ENCODE assay signal across 8 mouse cellular contexts in genomic region chr1:91483304-91484010, GRCm38 (mm10). TPM values are rescaled to one million over a fixed set of nuclear protein-coding genes. Genes with fewer than 3 reads are reported as not detected.
DNase-seq lines count a peak whose midpoint lies in the region; ATAC-seq and TF ChIP-seq lines count a peak whose summit lies in the region.

No protein-coding gene starts in this region.

- DNase-seq in neural tube, embryonic 10.5 days (ENCODE audit: extremely low spot score, low spot score): peak; percentile 76
- peak; percentile 94 for DNase-seq in heart, adult 11 months
- peak; percentile 85 for DNase-seq in kidney, adult 2 months
- DNase-seq in limb, embryonic 11.5 days (ENCODE audit: low spot score): peak; percentile 84
- DNase-seq in midbrain, postnatal 0 days (ENCODE audit: low spot score): peak; percentile 78
- DNase-seq in spleen, postnatal 36 days (ENCODE audit: low spot score in 2 of 2): peak; percentile 52 to 69

- no peak overlapping the region for H3K4me2 ChIP-seq in neural tube, embryonic 15.5 days
- no peak overlapping the region for H3K4me2 ChIP-seq in limb, embryonic 11.5 days (ENCODE audit: low read depth, severe bottlenecking)
- H3K4me2 ChIP-seq in midbrain, postnatal 0 days (ENCODE audit: low read depth, low read length, poor library complexity, severe bottlenecking): no peak overlapping the region

- no peak overlapping the region for H3K4me3 ChIP-seq in neural tube, embryonic 15.5 days (replicated peaks)
- H3K4me3 ChIP-seq in kidney, adult 2 months (ENCODE audit: insufficient read depth, low read depth, low read length): no peak overlapping the region
- no peak overlapping the region for H3K4me3 ChIP-seq in limb, embryonic 11.5 days (ENCODE audit: low read depth, low read length)
- no peak overlapping the region for H3K4me3 ChIP-seq in midbrain, postnatal 0 days (ENCODE audit: low read depth, low read length)

- 56% methylated on average over 10 of the region's 10 CpGs for WGBS in neural tube, embryonic 15.5 days
- 20% methylated on average over 10 of the region's 10 CpGs for WGBS in kidney, adult 2 months
- WGBS in limb, embryonic 11.5 days: 41% methylated on average over 10 of the region's 10 CpGs
- WGBS in midbrain, postnatal 0 days: 48% methylated on average over 10 of the region's 10 CpGs

- H3K27me3 ChIP-seq in neural tube, embryonic 15.5 days (replicated peaks): no peaks in the 10 kb centered on the region
- no peaks in the 10 kb centered on the region for H3K27me3 ChIP-seq in kidney, adult 2 months (replicated peaks; ENCODE audit: control insufficient read depth, insufficient read depth, low read length)
- H3K27me3 ChIP-seq in limb, embryonic 11.5 days (ENCODE audit: control insufficient read depth, insufficient read depth, low read length): no peaks in the 10 kb centered on the region
- H3K27me3 ChIP-seq in midbrain, postnatal 0 days (ENCODE audit: insufficient read depth, low read length): no peaks in the 10 kb centered on the region

- no peaks in the 10 kb centered on the region for H3K4me1 ChIP-seq in neural tube, embryonic 15.5 days
- H3K4me1 ChIP-seq in kidney, adult 2 months (ENCODE audit: control insufficient read depth, insufficient read depth, low read length): no peaks in the 10 kb centered on the region; the same call in 1 of the 2 replicates
- no peaks in the 10 kb centered on the region for H3K4me1 ChIP-seq in limb, embryonic 11.5 days (ENCODE audit: control insufficient read depth, insufficient read depth, low read length)
- no peaks in the 10 kb centered on the region for H3K4me1 ChIP-seq in midbrain, postnatal 0 days (ENCODE audit: insufficient read depth, low read length)

- no peak overlapping the region for H3K27ac ChIP-seq in neural tube, embryonic 15.5 days (replicated peaks)
- H3K27ac ChIP-seq in kidney, adult 2 months (ENCODE audit: insufficient read depth, low read depth, low read length): no peak overlapping the region
- no peak overlapping the region for H3K27ac ChIP-seq in limb, embryonic 11.5 days (replicated peaks; ENCODE audit: low read depth, low read length)
- H3K27ac ChIP-seq in midbrain, postnatal 0 days (ENCODE audit: low read depth, low read length): no peak overlapping the region

- no peak overlapping the region for H3K9ac ChIP-seq in neural tube, embryonic 15.5 days (replicated peaks)
- no peak overlapping the region for H3K9ac ChIP-seq in limb, embryonic 11.5 days (ENCODE audit: low read length)
- H3K9ac ChIP-seq in midbrain, postnatal 0 days (replicated peaks; ENCODE audit: low read length, poor library complexity, severe bottlenecking): no peak overlapping the region

- peak; percentile 96 for TF ChIP-seq CTCF in kidney, adult 2 months (conservative IDR thresholded peaks at IDR 0.05; ENCODE audit: insufficient read depth, insufficient read length, low read depth, low read length)
- TF ChIP-seq CTCF in midbrain, postnatal 0 days (IDR thresholded peaks at IDR 0.05): peak; percentile 76

- no peaks in the 10 kb centered on the region for H3K9me3 ChIP-seq in neural tube, embryonic 15.5 days (replicated peaks)
- 0 out of 2 replicates have a peak, but pooled peaks cover under 1% of the 10 kb centered on the region for H3K9me3 ChIP-seq in limb, embryonic 11.5 days (ENCODE audit: control insufficient read depth, low read length)
- no peaks in the 10 kb centered on the region for H3K9me3 ChIP-seq in midbrain, postnatal 0 days (ENCODE audit: low read length)

- TF ChIP-seq POLR2A in kidney, adult 2 months (IDR thresholded peaks at IDR 0.05; ENCODE audit: low read depth, low read length): no peak

- H3K36me3 ChIP-seq in neural tube, embryonic 15.5 days: no peaks in the 10 kb centered on the region
- no peaks in the 10 kb centered on the region for H3K36me3 ChIP-seq in kidney, adult 2 months (ENCODE audit: control insufficient read depth, insufficient read depth, low read length)
- H3K36me3 ChIP-seq in limb, embryonic 11.5 days (ENCODE audit: control insufficient read depth, insufficient read depth, low read length): no peaks in the 10 kb centered on the region
- no peaks in the 10 kb centered on the region for H3K36me3 ChIP-seq in midbrain, postnatal 0 days (ENCODE audit: insufficient read depth, low read length)

- no peak for ATAC-seq in neural tube, embryonic 15.5 days (ENCODE audit: low FRiP score)
- peak; percentile 95 for ATAC-seq in common myeloid progenitor, adult 5-6 weeks (replicated peaks; ENCODE audit: low read depth, poor library complexity, severe bottlenecking)
- ATAC-seq in limb, embryonic 11.5 days (ENCODE audit: insufficient number of reproducible peaks, low FRiP score, low TSS enrichment, low read depth): peak; percentile 47; the same call in 1 of the 2 replicates
- ATAC-seq in midbrain, postnatal 0 days (ENCODE audit: low FRiP score): no peak

RNA-seq across cellular contexts. Expression of gene Traf3ip1, which starts 11.0 kb away (rescaled TPM):
- polyA plus RNA-seq in neural tube, embryonic 15.5 days (2015; fragmentation: Nextera tagmentation; extraction: Ambion mirVana): 10.0 and 10.3 TPM in 2 replicates
- 4.0 and 5.2 TPM in 2 replicates for total RNA-seq in common myeloid progenitor, adult 5-6 weeks (2017)
- 9.8 and 11.2 TPM in 2 replicates for polyA plus RNA-seq in kidney, adult 2 months (2012; rRNA removed)
- 8.3 and 8.9 TPM in 2 replicates for polyA plus RNA-seq in limb, embryonic 11.5 days (2014; fragmentation: Nextera tagmentation; extraction: Ambion mirVana)
- total RNA-seq in midbrain, postnatal 0 days (2014; rRNA removed): 17.3 and 18.4 TPM in 2 replicates
- polyA plus RNA-seq in midbrain, postnatal 0 days (2015; fragmentation: Nextera tagmentation; extraction: Ambion mirVana): 6.1 and 7.0 TPM in 2 replicates

RNA-seq across cellular contexts. Expression of gene Per2, which starts 24.3 kb away (rescaled TPM):
- polyA plus RNA-seq in neural tube, embryonic 15.5 days (2015; fragmentation: Nextera tagmentation; extraction: Ambion mirVana): 4.9 and 5.3 TPM in 2 replicates
- 5.3 and 6.4 TPM in 2 replicates for total RNA-seq in common myeloid progenitor, adult 5-6 weeks (2017)
- 5.6 and 6.8 TPM in 2 replicates for polyA plus RNA-seq in kidney, adult 2 months (2012; rRNA removed)
- 1.4 and 2.1 TPM in 2 replicates for polyA plus RNA-seq in limb, embryonic 11.5 days (2014; fragmentation: Nextera tagmentation; extraction: Ambion mirVana)
- total RNA-seq in midbrain, postnatal 0 days (2014; rRNA removed): 10.5 and 11.3 TPM in 2 replicates
- polyA plus RNA-seq in midbrain, postnatal 0 days (2015; fragmentation: Nextera tagmentation; extraction: Ambion mirVana): 3.3 and 3.8 TPM in 2 replicates

RNA-seq across cellular contexts. Expression of gene Asb1, which starts 56.9 kb away (rescaled TPM):
- polyA plus RNA-seq in neural tube, embryonic 15.5 days (2015; fragmentation: Nextera tagmentation; extraction: Ambion mirVana): 12.0 and 13.4 TPM in 2 replicates
- total RNA-seq in common myeloid progenitor, adult 5-6 weeks (2017): 14.7 and 15.2 TPM in 2 replicates
- polyA plus RNA-seq in kidney, adult 2 months (2012; rRNA removed): 7.3 and 7.6 TPM in 2 replicates
- 6.7 and 7.6 TPM in 2 replicates for polyA plus RNA-seq in limb, embryonic 11.5 days (2014; fragmentation: Nextera tagmentation; extraction: Ambion mirVana)
- total RNA-seq in midbrain, postnatal 0 days (2014; rRNA removed): 29.3 and 32.1 TPM in 2 replicates
- polyA plus RNA-seq in midbrain, postnatal 0 days (2015; fragmentation: Nextera tagmentation; extraction: Ambion mirVana): 8.6 and 8.8 TPM in 2 replicates

Comparison
In these comparisons a context has a peak if more than half of its experiments do, and no peak if none do; other contexts are left out.
1. ATAC-seq: peak in common myeloid progenitor, adult 5-6 weeks (single experiment) and limb, embryonic 11.5 days (single experiment); none in neural tube, embryonic 15.5 days (single experiment) and midbrain, postnatal 0 days (single experiment).
2. Peak in every context shown above with its lines, with median percentiles within 50 percentile points of each other: DNase-seq.